Mouse (Mus musculus): Measurements from ENCODE around the gene Mc1r.
"Not testable (repeated sequence)": the region's sequence is repeated elsewhere in the genome, so short reads cannot be mapped to it uniquely, and the experiment has no call there.

Mc1r gene

GRCm38 (mm10) chr8:123420525-123421281, 13.8 kb downstream of the Mc1r start:
- ChIA-PET CTCF (interaction anchor here (0.5 to 3.0 kb wide), 8 partner anchors 14 to 970 kb away, joined by 3 to 29 read pairs (median 3); partner anchors contain the start of gene Mc1r (in 3 of the 4)), POLR2A (interaction anchor here in 2 of 4 experiments (0.7 to 1.3 kb wide), 4 partner anchors 8 to 44 kb away, joined by 3 to 6 read pairs (median 4); partner anchors contain the start of gene Mc1r (in 1 of the 2))

DNA sequence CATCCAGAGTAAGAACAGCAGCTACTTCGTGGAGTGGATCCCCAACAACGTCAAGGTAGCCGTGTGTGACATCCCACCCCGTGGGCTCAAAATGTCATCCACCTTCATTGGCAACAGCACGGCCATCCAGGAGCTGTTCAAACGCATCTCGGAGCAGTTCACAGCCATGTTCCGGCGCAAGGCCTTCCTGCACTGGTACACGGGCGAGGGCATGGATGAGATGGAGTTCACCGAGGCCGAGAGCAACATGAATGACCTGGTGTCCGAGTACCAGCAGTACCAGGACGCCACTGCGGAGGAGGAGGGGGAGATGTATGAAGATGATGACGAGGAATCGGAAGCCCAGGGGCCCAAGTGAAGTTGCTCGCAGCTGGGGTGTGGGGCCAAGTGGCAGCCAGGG, 14.4 kb downstream of the Mc1r start:
- ChIA-PET CTCF (interaction anchor here (0.6 to 3.0 kb wide), 7 partner anchors 13 to 969 kb away, joined by 3 to 29 read pairs (median 3); partner anchors contain the start of gene Mc1r (in 3 of the 4)), POLR2A (interaction anchor here in 2 of 4 experiments (0.6 to 1.9 kb wide), 7 partner anchors 9 to 99 kb away, joined by 3 to 9 read pairs (median 3); partner anchors contain the start of gene Mc1r (in 1 of the 2))

DNA sequence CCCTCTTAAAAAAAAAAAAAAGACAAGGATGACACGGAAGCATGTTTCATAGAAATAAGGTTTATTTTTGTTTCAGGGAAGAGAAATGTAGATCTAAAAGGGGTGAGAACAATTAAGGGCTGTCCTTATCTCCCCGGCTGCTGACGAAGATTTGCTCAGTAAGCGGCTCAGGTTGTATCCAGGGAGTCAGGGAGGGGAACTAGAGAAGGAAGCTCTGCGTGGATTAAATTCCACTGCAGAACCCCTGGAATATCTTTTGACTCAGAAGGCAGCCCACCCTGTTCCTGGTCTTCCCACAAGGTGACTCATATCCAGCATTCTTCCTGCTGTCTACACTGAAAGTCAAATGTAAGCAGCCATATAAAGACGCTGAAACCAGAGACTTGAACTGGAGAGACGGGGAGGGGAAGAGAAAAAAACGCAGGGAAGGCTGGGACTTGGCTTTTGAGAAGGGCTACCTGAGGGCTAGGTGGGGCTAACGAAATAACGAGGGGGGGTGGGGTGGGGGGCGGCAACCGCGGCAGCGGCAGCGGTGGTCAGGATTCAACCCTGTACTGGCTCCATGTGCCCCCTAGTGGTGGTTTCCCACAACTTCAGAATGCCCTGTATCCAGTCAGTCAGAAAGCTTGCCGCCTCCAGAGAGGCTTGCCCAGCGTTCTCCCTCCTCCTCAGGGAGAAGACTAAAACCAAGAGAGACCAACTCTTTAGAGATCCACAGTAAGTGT, 15.3 kb downstream of the Mc1r start:
- ChIA-PET POLR2A (interaction anchor here in 3 of 4 experiments (0.6 to 1.9 kb wide), 11 partner anchors 10 to 422 kb away, joined by 3 to 9 read pairs (median 4); partner anchors contain the start of gene Mc1r (in 2 of the 3)), CTCF (interaction anchor here (0.5 to 3.0 kb wide), 55 partner anchors 9 to 534 kb away, joined by 3 to 29 read pairs (median 4); partner anchors contain the start of genes Mc1r (in 4 of the 4), Gas8 (in 1 of the 4), Tcf25 (in 1 of the 4) and Tubb3 (in 1 of the 4))

GRCm38 (mm10) chr8:123422781-123423159, 15.9 kb downstream of the Mc1r start:
- POLR2A ChIA-PET = interaction anchor here in 2 of 4 experiments (0.6 to 1.9 kb wide), 9 partner anchors 10 to 790 kb away, joined by 3 to 9 read pairs (median 3); partner anchors contain the start of gene Mc1r (in 1 of the 2)
- CTCF ChIA-PET = interaction anchor here (0.5 to 3.0 kb wide), 56 partner anchors 10 to 1832 kb away, joined by 3 to 29 read pairs (median 4); partner anchors contain the start of genes Mc1r (in 4 of the 4), Gas8 (in 1 of the 4), Tcf25 (in 1 of the 4) and Tubb3 (in 1 of the 4)

GRCm38 (mm10) chr8:123423441-123423840, 16.5 kb downstream of the Mc1r start, which contains the start of gene Def8:
Def8 (plus strand) TSS chr8:123423527.
- ChIA-PET CTCF (interaction anchor here in 3 of 4 experiments (0.7 to 1.5 kb wide), 6 partner anchors 11 to 1832 kb away, joined by 3 to 14 read pairs (median 4); partner anchors contain the start of gene Mc1r (in 1 of the 3)), POLR2A (interaction anchor here in 3 of 4 experiments (0.5 to 1.4 kb wide), 5 partner anchors 11 to 790 kb away, joined by 3 to 4 read pairs (median 3); no protein-coding TSS in a partner anchor)

- ChIA-PET CTCF (no interaction called here), POLR2A (interaction anchor here in 1 of 4 experiments (0.9 kb wide), 1 partner anchor 14 kb away, joined by 3 read pairs; no protein-coding TSS in a partner anchor)
Observed at GRCm38 (mm10) chr8:123426511-123427509, 19.9 kb downstream of the Mc1r start.

DNA sequence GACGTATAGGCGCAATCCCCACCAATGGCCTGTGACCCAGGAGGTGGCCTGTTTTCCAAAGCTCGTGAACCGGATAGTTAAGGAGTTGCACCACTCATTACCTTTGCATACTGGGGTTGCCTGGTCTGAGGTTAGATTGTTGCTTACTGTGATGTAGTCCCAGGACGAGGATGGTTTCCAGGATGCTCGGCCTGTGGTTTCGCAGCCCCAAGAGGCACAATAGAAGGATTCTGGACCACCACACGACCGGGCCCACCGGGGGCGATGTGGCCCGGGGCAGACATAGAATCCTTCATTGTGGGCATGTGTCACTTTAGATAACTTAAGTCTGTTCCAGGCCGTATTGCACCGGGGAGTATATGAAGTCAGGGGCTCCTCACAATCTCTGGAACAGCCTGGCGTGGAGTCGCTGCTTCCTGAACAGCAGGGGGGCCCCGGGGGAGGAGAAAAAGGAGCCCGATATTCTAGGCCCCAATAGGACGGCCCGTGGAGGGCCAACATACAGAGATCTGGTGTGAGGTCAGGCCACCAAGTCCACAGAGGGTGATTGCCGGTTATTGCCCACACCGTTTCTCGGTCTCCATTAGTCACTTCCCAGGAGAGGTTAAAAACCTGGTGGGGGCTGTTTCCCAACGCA, 20.9 kb downstream of the Mc1r start:
- POLR2A ChIA-PET = no interaction called here

GRCm38 (mm10) chr8:123428343-123428893, 21.5 kb downstream of the Mc1r start:
- CTCF ChIA-PET = no interaction called here
- POLR2A ChIA-PET = no interaction called here

More for the DNA sequence above, 20.9 kb downstream of the Mc1r start:
- CTCF ChIA-PET = no interaction called here

DNA sequence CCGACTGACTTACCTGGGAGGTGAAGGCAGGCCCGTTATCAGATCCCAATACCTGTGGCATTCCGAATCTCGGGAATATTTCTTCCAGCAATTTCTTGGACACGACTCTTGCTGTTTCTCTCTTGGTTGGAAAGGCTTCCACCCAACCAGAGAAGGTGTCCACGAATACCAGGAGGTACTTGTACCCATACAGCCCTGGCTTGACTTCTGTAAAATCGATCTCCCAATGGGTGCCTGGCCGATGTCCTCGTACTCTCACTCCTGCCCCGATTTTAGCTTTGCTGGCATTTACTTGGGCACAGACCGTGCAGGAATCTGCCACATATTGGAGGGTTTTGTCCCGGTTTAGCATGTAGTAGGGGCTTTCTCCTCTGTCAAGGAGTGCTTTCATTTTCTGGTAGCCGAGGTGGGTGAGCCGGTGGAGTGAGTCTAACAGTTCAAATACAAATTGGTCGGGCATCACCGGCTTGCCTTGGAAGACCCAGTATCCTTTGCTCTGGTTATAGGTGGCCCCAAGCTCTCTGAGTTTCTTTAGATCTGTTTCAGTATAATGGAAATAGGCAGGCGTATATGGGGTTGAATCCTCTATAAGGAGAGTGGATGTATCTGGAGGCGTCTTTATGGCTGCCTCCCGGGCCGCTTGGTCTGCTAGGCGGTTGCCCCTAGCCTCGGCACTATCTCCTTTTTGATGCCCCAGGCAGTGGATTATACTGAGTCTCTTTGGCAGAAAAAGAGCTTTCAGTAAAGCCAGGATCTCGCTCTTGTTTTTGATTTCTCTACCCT, 22.2 kb downstream of the Mc1r start:
- ChIA-PET CTCF (no interaction called here), POLR2A (no interaction called here)

DNA sequence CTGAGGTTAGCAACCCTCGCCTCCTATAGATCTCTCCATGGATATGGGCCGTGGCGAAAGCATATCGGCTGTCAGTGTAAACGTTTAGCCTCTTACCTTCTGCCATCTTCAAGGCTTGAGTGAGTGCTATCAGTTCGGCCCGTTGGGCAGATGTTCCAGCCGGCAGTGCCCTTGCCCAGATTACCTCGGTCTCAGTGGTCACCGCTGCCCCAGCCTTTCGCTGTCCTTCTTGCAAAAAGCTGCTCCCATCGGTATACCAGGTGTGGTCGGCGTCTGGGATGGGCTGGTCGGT, 22.8 kb downstream of the Mc1r start:
- CTCF ChIA-PET = not testable (repeated sequence)

GRCm38 (mm10) chr8:123430936-123431335, 24.0 kb downstream of the Mc1r start:
- POLR2A ChIA-PET, CTCF ChIA-PET: not testable (repeated sequence)

More for the DNA sequence above, 22.8 kb downstream of the Mc1r start:
- POLR2A ChIA-PET = not testable (repeated sequence)

DNA sequence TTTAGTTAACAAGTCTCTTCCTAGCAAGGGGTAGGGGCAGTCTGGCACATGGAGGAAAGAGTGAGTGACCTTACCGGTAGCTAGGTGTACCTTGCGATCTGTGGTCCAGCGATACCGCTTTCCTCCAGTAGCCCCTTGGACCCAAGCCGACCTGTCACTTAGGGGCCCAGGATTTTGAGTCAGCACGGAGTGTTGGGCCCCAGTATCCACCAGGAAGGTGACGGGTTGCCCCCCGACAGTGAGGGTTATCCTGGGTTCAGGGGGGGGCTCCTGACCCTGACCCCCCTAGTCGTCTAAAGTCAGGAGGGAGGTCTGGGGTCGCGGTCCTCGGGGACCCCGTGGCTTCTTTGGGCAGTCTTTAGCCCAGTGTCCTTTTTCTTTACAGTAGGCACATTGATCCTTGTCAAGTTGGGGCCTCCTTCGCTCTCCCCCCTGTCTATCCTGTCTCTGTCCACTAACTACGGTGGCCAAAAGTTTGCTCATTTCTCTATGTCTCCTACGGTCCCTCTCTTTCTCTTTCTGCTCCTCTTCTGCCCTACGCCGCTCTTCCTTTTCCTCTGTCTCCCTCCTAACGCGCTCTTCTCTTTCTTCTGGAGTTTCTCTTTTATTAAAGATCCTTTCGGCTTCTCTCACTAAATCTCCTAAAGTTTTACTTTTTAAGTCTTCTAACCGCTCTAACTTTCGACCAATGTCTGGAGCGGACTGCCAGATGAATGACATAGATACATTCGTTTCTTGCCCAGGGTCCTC, 24.9 kb downstream of the Mc1r start:
- ChIA-PET CTCF (no interaction called here), POLR2A (no interaction called here)

- ChIA-PET POLR2A (no interaction called here), CTCF (no interaction called here)
Observed at GRCm38 (mm10) chr8:123432381-123432780, 25.5 kb downstream of the Mc1r start.

DNA sequence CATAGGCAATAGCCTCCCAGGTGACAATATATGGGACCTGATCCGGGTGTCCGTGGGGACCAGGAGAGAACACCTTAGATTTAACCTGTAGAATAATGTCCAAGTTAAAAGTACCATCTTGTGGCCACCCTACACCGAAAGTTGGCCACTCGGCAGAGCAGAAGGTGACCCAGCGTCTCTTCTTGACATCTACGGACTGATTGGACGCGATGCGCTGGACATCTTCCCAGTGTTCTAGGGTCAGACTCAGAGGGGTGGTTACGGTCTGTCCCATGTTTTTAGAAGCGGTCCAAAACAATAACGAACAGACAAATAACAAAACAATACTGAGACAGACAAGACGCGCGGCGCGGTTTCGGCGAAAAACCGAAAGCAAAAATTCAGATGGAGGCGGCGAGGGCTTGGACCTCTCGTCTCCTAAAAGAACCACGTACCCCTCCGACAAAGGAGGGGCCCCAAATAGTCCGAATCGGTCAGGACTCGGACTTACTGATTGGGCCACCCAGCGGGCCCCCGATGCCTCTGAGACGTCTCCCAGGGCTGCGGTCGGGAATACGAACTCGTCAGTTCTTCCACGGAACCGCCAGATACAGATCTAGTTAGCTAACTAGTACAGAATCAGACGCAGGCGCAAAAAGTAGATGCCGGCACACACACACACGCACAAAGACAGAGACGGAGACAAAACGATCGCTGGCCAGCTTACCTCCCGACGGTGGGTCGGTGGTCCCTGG, 26.5 kb downstream of the Mc1r start:
- CTCF ChIA-PET, POLR2A ChIA-PET: not testable (repeated sequence)

DNA sequence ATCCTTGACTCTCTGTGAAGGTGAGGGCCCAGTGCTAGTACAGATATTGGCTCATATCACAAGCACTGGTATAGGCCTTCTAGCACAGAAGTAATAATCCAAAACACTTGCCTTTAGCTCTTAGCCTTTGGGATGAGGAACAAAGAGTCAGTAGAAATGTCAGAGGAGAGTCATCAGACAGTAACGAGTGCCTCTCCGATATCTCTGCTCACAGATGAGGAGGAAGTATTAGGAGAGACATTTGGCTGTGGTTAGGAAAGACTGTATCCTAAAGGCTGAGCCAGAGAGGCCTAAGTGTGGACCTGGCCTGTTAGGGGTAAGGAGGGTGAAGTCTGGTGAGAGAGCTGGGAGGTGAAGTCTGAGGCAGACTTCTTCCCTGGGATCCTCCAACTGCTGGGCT, 34.9 kb downstream of the Mc1r start:
- ChIA-PET CTCF (interaction anchor here in 3 of 4 experiments (1.2 to 2.3 kb wide), 3 partner anchors 17 to 19 kb away, joined by 3 to 10 read pairs (median 4); no protein-coding TSS in a partner anchor), POLR2A (interaction anchor here in 1 of 4 experiments (2.9 kb wide), 1 partner anchor 12 kb away, joined by 19 read pairs; no protein-coding TSS in a partner anchor)

Measured in embryonic stem cell, embryonic (primary cell).